Mouse (Mus musculus): ENCODE data around the gene Sec22a. TPM values are rescaled to one million over a fixed set of nuclear protein-coding genes. Genes with fewer than 3 reads are reported as not detected.

The Sec22a gene
- total RNA-seq, 2 experiments from 2014 or later: 22.8 to 27.8 TPM

- DNase-seq: no peak
Measured at GRCm38 (mm10) chr16:35310551-35311110, 53.1 kb downstream of the Sec22a start.

- DNase-seq: no peak
Measured at GRCm38 (mm10) chr16:35309634-35310033, 54.1 kb downstream of the Sec22a start.

GRCm38 (mm10) chr16:35308486-35309143 is 55.1 kb downstream of the Sec22a start:
- DNase-seq: no peak

- DNase-seq: no peak
Measured at GRCm38 (mm10) chr16:35308016-35308415, 55.7 kb downstream of the Sec22a start.

GRCm38 (mm10) chr16:35307331-35307730 is 56.4 kb downstream of the Sec22a start:
- no peak for DNase-seq

GRCm38 (mm10) chr16:35306631-35307030 is 57.1 kb downstream of the Sec22a start:
- DNase-seq: no peak

- DNase-seq: no peak
Measured at GRCm38 (mm10) chr16:35305226-35305625, 58.5 kb downstream of the Sec22a start.

- no peak for DNase-seq
Measured at GRCm38 (mm10) chr16:35304416-35304815, 59.3 kb downstream of the Sec22a start.

- DNase-seq: no peak
Measured at GRCm38 (mm10) chr16:35303721-35304120, 60.0 kb downstream of the Sec22a start.

GRCm38 (mm10) chr16:35302441-35303280 is 61.1 kb downstream of the Sec22a start:
- DNase-seq: peak; percentile 58

- DNase-seq: no peak
Measured at GRCm38 (mm10) chr16:35300156-35300555, 63.6 kb downstream of the Sec22a start.

- peak; percentile 15 for DNase-seq
Measured at GRCm38 (mm10) chr16:35297786-35298185, 65.9 kb downstream of the Sec22a start.

- DNase-seq: no peak
Measured at GRCm38 (mm10) chr16:35287244-35287643, 76.5 kb downstream of the Sec22a start.

GRCm38 (mm10) chr16:35285821-35286220 is 77.9 kb downstream of the Sec22a start:
- DNase-seq: peak; percentile 22

- DNase-seq: no peak
Measured at GRCm38 (mm10) chr16:35282456-35282855, 81.3 kb downstream of the Sec22a start.

- no peak for DNase-seq
Measured at GRCm38 (mm10) chr16:35278166-35278565, 85.6 kb downstream of the Sec22a start.

- DNase-seq: no peak
Measured at GRCm38 (mm10) chr16:35272417-35272816, 91.3 kb downstream of the Sec22a start.

GRCm38 (mm10) chr16:35271572-35271971 is 92.1 kb downstream of the Sec22a start:
- no peak for DNase-seq

GRCm38 (mm10) chr16:35270945-35271344 is 92.8 kb downstream of the Sec22a start:
- no peak for DNase-seq

GRCm38 (mm10) chr16:35270353-35270934 is 93.3 kb downstream of the Sec22a start:
- DNase-seq: peak; percentile 89
